In the genomic region with DNA sequence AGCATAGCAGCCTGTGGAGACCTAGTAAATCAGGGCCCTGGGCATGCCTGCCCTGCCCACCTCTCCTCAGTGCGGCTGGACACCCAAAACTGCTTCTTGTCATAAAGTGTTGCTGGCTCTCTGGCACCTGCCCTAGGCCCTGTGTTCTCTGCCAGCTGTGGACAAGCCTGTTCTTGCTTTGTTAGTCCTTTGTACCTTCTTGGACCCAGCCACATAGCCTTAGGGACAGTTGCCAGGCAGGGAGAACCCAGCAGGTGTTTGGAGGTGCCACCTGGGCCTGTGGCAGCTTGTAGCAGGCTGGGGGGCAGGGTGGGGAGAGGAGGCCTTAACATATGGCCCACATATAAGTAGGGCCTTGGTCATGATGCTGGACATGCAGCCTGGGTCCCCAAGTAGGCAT, we compare ENCODE assay signal across 10 mouse cellular contexts.
DNase-seq lines count a peak whose midpoint lies in the region; ATAC-seq and TF ChIP-seq lines count a peak whose summit lies in the region.
"Had no signal": no experiment of that assay in that cellular context is flagged by ENCODE, and none has a peak within 500 bp of the region (broad histone marks: within the 10 kb centered on the region; RNA-seq: fewer than 3 reads in every experiment).

No protein-coding gene starts in this region.

- no peak for TF ChIP-seq POLR2A in bone marrow, adult 2 months (IDR thresholded peaks at IDR 0.05; ENCODE audit: borderline replicate concordance, control insufficient read depth, low read depth, low read length)

- H3K27ac ChIP-seq in heart, embryonic 16.5 days (ENCODE audit: low read length) = peak overlapping the region; percentile 15; the same call in 1 of the 2 replicates
- H3K27ac ChIP-seq in bone marrow, adult 2 months (ENCODE audit: control insufficient read depth, insufficient read depth, low read depth, low read length, poor library complexity) = peak overlapping the region; percentile 68
- H3K27ac ChIP-seq in hindbrain, embryonic 14.5 days = peak overlapping the region; percentile 69
- peak overlapping the region; percentile 41 for H3K27ac ChIP-seq in midbrain, embryonic 13.5 days
- H3K27ac ChIP-seq: macrophage had no signal

- peaks cover 90% of the 10 kb centered on the region for H3K4me1 ChIP-seq in heart, embryonic 16.5 days (ENCODE audit: control insufficient read depth, insufficient read depth, low read length)
- peaks cover 16% of the 10 kb centered on the region for H3K4me1 ChIP-seq in bone marrow, adult 2 months (ENCODE audit: control insufficient read depth, insufficient read depth, low read length)
- peaks cover 50% of the 10 kb centered on the region for H3K4me1 ChIP-seq in hindbrain, embryonic 14.5 days (replicated peaks; ENCODE audit: control insufficient read depth, insufficient read depth, low read length)
- peaks cover 78% of the 10 kb centered on the region for H3K4me1 ChIP-seq in midbrain, embryonic 13.5 days (replicated peaks)

- intact Hi-C loops in heart, postnatal 10 days (cut with DNase I) = no loop called here

- no peak overlapping the region for H3K4me2 ChIP-seq in heart, embryonic 16.5 days (ENCODE audit: low read depth, low read length)
- no peak overlapping the region for H3K4me2 ChIP-seq in hindbrain, embryonic 14.5 days (replicated peaks)
- H3K4me2 ChIP-seq in midbrain, embryonic 13.5 days (replicated peaks) = no peak overlapping the region

- no peaks in the 10 kb centered on the region for H3K27me3 ChIP-seq in heart, embryonic 16.5 days (ENCODE audit: control insufficient read depth, insufficient read depth, low read length)
- H3K27me3 ChIP-seq in hindbrain, embryonic 14.5 days (ENCODE audit: control insufficient read depth, insufficient read depth, low read length) = no peaks in the 10 kb centered on the region
- H3K27me3 ChIP-seq in midbrain, embryonic 13.5 days = no peaks in the 10 kb centered on the region

- H3K9me3 ChIP-seq in heart, embryonic 16.5 days (replicated peaks; ENCODE audit: control insufficient read depth, low read length) = no peaks in the 10 kb centered on the region
- no peaks in the 10 kb centered on the region for H3K9me3 ChIP-seq in hindbrain, embryonic 14.5 days (ENCODE audit: control insufficient read depth, low read length)
- no peaks in the 10 kb centered on the region for H3K9me3 ChIP-seq in midbrain, embryonic 13.5 days

- H3K4me3 ChIP-seq in heart, embryonic 16.5 days (ENCODE audit: low read length) = no peak overlapping the region
- no peak overlapping the region for H3K4me3 ChIP-seq in bone marrow, adult 2 months (replicated peaks; ENCODE audit: control insufficient read depth, low read depth, low read length)
- no peak overlapping the region for H3K4me3 ChIP-seq in hindbrain, embryonic 14.5 days (replicated peaks; ENCODE audit: low read length)
- H3K4me3 ChIP-seq in midbrain, embryonic 13.5 days (replicated peaks) = no peak overlapping the region

- no peak for ATAC-seq in heart, embryonic 16.5 days (replicated peaks; ENCODE audit: extremely low read depth, insufficient read depth, low FRiP score)
- 0 out of 2 replicates have a peak, but pooled peaks have one; percentile 7 for ATAC-seq in hindbrain, embryonic 14.5 days (ENCODE audit: low FRiP score)
- ATAC-seq in midbrain, embryonic 13.5 days = no peak
- ATAC-seq: CD4-positive, CD25-positive, alpha-beta regulatory T cell, adult 4 months had no signal

- no peaks in the 10 kb centered on the region for H3K36me3 ChIP-seq in heart, embryonic 16.5 days (ENCODE audit: control insufficient read depth, insufficient read depth)
- no peaks in the 10 kb centered on the region for H3K36me3 ChIP-seq in hindbrain, embryonic 14.5 days (replicated peaks; ENCODE audit: control insufficient read depth, insufficient read depth)
- no peaks in the 10 kb centered on the region for H3K36me3 ChIP-seq in midbrain, embryonic 13.5 days

- no peak for DNase-seq in heart, postnatal 10 days
- DNase-seq in hindbrain, embryonic 14.5 days (ENCODE audit: low spot score) = no peak
- no peak for DNase-seq in right cerebral cortex, adult 18-20 months
- DNase-seq in spleen, postnatal 14 days (ENCODE audit: low spot score in 2 of 2) = no peak
- no peak for DNase-seq in embryo, embryonic 10.5 days (ENCODE audit: low spot score)

- H3K9ac ChIP-seq in heart, embryonic 16.5 days (ENCODE audit: low read length) = no peak overlapping the region
- 0 out of 2 replicates have a peak overlapping the region, but pooled peaks have one; percentile 11 for H3K9ac ChIP-seq in hindbrain, embryonic 14.5 days
- peak overlapping the region; percentile 5; the same call in 1 of the 2 replicates for H3K9ac ChIP-seq in midbrain, embryonic 13.5 days (replicated peaks)

- TF ChIP-seq CTCF in bone marrow, adult 2 months (IDR thresholded peaks at IDR 0.05; ENCODE audit: control insufficient read depth, insufficient read depth, low read length) = no peak

- 74% methylated on average over 1 of the region's 1 CpGs for WGBS in heart, embryonic 16.5 days
- WGBS in bone marrow, adult 2 months = 72% methylated on average over 1 of the region's 1 CpGs
- WGBS in hindbrain, embryonic 14.5 days = 77% methylated on average over 1 of the region's 1 CpGs
- 70% methylated on average over 1 of the region's 1 CpGs for WGBS in midbrain, embryonic 13.5 days

Comparison
In these comparisons a context has a peak if more than half of its experiments do, and no peak if none do; other contexts are left out.
1. H3K27ac ChIP-seq: peak in every context shown above with its lines; median percentile 69 in hindbrain, embryonic 14.5 days; 68 in bone marrow, adult 2 months; 41 in midbrain, embryonic 13.5 days; 15 in heart, embryonic 16.5 days.